Mouse (Mus musculus) C2C12 (cell line): ENCODE measurements around the gene Lrch3. TPM values are rescaled to one million over a fixed set of nuclear protein-coding genes. Genes with fewer than 3 reads are reported as not detected.

Experiments
- H3K27me3 ChIP-seq: one replicate; pipeline ENCODE4 v1.6.1; 2011; ENCODE audit not compliant: control insufficient read depth, insufficient read depth, insufficient read length
- H3K36me3 ChIP-seq: one replicate; pipeline ENCODE4 v1.6.1; 2011; ENCODE audit not compliant: control insufficient read depth, insufficient read depth
- H3K4me3 ChIP-seq: one replicate; pipeline ENCODE4 v1.5.1; 2011; ENCODE audit warnings: mild to moderate bottlenecking, control low read depth; ENCODE audit not compliant: poor library complexity, insufficient read depth, severe bottlenecking
- H3K79me2 ChIP-seq: one replicate; pipeline ENCODE4 v1.6.1; 2011; ENCODE audit not compliant: control insufficient read depth, insufficient read depth
- H3K79me3 ChIP-seq: one replicate; pipeline ENCODE4 v1.6.1; 2011; ENCODE audit warnings: low read depth, control low read depth
- H3ac ChIP-seq: one replicate; pipeline ENCODE3; 2011; ENCODE audit warnings: low read depth; ENCODE audit not compliant: control insufficient read depth, insufficient read length
- CEBPB ChIP-seq: IDR thresholded peaks from one replicate; pipeline ENCODE4 v1.6.1; 2011; ENCODE audit warnings: low read depth, mild to moderate bottlenecking, control low read depth, moderate library complexity
- CTCF ChIP-seq: IDR thresholded peaks from one replicate; pipeline ENCODE4 v1.5.1; 2011; ENCODE audit not compliant: control insufficient read depth, insufficient read depth, insufficient read length
- FOSL1 ChIP-seq: IDR thresholded peaks from one replicate; pipeline ENCODE4 v1.8.0; 2011; ENCODE audit warnings: mild to moderate bottlenecking, low read length; ENCODE audit not compliant: poor library complexity, insufficient read depth, severe bottlenecking
- MAX ChIP-seq: IDR thresholded peaks from one replicate; pipeline ENCODE4 v1.6.1; 2011; ENCODE audit warnings: mild to moderate bottlenecking, control low read depth
- MYOD1 ChIP-seq: IDR thresholded peaks from one replicate; pipeline ENCODE4 v1.6.1; 2011; ENCODE audit warnings: low read depth; ENCODE audit not compliant: control insufficient read depth, insufficient read length
- MYOG ChIP-seq: IDR thresholded peaks from one replicate; pipeline ENCODE4 v1.6.1; 2011; ENCODE audit not compliant: control insufficient read depth, insufficient read length; ENCODE audit errors: extremely low read depth
- USF1 ChIP-seq: IDR thresholded peaks from one replicate; pipeline ENCODE4 v1.6.1; 2011; ENCODE audit warnings: low read depth, mild to moderate bottlenecking, control low read depth, moderate library complexity
- polyA plus RNA-seq: library from polyadenylated mRNA; unstranded; fragments of >200 nt; fragmentation: generic; extraction: Trizol; gene quantifications from one replicate; pipeline ENCODE4 v1.2.1, GENCODE M21; 2012; ENCODE audit warnings: missing spikeins

Gene Lrch3
- polyA plus RNA-seq, 1 experiment = 6.7 TPM

GRCm38 (mm10) chr16:32981405-32981804, 67.5 kb downstream of the Lrch3 start:
- Histone ChIP-seq H3K27me3 (no peaks in the 10 kb centered on the region), H3K36me3 (peaks cover 34% of the 10 kb centered on the region), H3ac (no peak overlapping the region), H3K4me3 (no peak overlapping the region), H3K79me3 (no peaks in the 10 kb centered on the region), H3K79me2 (no peaks in the 10 kb centered on the region)
- no peak for TF ChIP-seq MYOD1
- no peak for TF ChIP-seq MYOG
- TF ChIP-seq CEBPB = no peak
- TF ChIP-seq FOSL1 = no peak
- TF ChIP-seq USF1 = no peak
- no peak for TF ChIP-seq CTCF
- no peak for TF ChIP-seq MAX

GRCm38 (mm10) chr16:32984631-32985030, 70.7 kb downstream of the Lrch3 start:
- Histone ChIP-seq H3K79me2 (no peaks in the 10 kb centered on the region), H3ac (no peak overlapping the region), H3K36me3 (peaks cover 24% of the 10 kb centered on the region), H3K27me3 (no peaks in the 10 kb centered on the region), H3K4me3 (no peak overlapping the region), H3K79me3 (no peaks in the 10 kb centered on the region)
- no peak for TF ChIP-seq MYOG

GRCm38 (mm10) chr16:32992158-32992557, 78.3 kb downstream of the Lrch3 start:
- peaks cover 50% of the 10 kb centered on the region for H3K36me3 ChIP-seq
- no peaks in the 10 kb centered on the region for H3K79me2 ChIP-seq
- H3K27me3 ChIP-seq = no peaks in the 10 kb centered on the region
- no peak overlapping the region for H3K4me3 ChIP-seq
- TF ChIP-seq USF1 (no peak), FOSL1 (no peak), MYOG (no peak), MYOD1 (no peak), CEBPB (no peak), CTCF (no peak), MAX (no peak)
- H3ac ChIP-seq = no peak overlapping the region
- H3K79me3 ChIP-seq = no peaks in the 10 kb centered on the region

- Histone ChIP-seq H3K79me2 (no peaks in the 10 kb centered on the region), H3K4me3 (no peak overlapping the region), H3K36me3 (peaks cover 59% of the 10 kb centered on the region), H3ac (no peak overlapping the region), H3K79me3 (no peaks in the 10 kb centered on the region), H3K27me3 (no peaks in the 10 kb centered on the region)
- no peak for TF ChIP-seq FOSL1
- TF ChIP-seq USF1 = no peak
- TF ChIP-seq CTCF = no peak
- no peak for TF ChIP-seq MYOD1
- no peak for TF ChIP-seq CEBPB
- TF ChIP-seq MYOG = no peak
- no peak for TF ChIP-seq MAX
Measured at GRCm38 (mm10) chr16:33005216-33005615, 91.3 kb downstream of the Lrch3 start.

- H3K27me3 ChIP-seq = no peaks in the 10 kb centered on the region
- H3K79me2 ChIP-seq = no peaks in the 10 kb centered on the region
- H3K4me3 ChIP-seq = no peak overlapping the region
- no peak for TF ChIP-seq CTCF
- no peak for TF ChIP-seq FOSL1
- no peak for TF ChIP-seq CEBPB
- no peak for TF ChIP-seq MYOD1
- no peak for TF ChIP-seq USF1
- no peak for TF ChIP-seq MAX
- TF ChIP-seq MYOG = no peak
- H3K79me3 ChIP-seq = no peaks in the 10 kb centered on the region
- H3ac ChIP-seq = no peak overlapping the region
- peaks cover 49% of the 10 kb centered on the region for H3K36me3 ChIP-seq
Measured at GRCm38 (mm10) chr16:33006888-33007287, 93.0 kb downstream of the Lrch3 start.

GRCm38 (mm10) chr16:33007436-33007835, 93.5 kb downstream of the Lrch3 start:
- no peak overlapping the region for H3K4me3 ChIP-seq
- H3K79me2 ChIP-seq = no peaks in the 10 kb centered on the region
- no peaks in the 10 kb centered on the region for H3K79me3 ChIP-seq
- TF ChIP-seq CTCF (no peak), MAX (no peak), FOSL1 (no peak)
- H3K36me3 ChIP-seq = peaks cover 49% of the 10 kb centered on the region
- no peak overlapping the region for H3ac ChIP-seq
- no peaks in the 10 kb centered on the region for H3K27me3 ChIP-seq
